Mouse (Mus musculus) embryo, embryonic 10 days (tissue): ENCODE data around the gene Rims1.

Experiments used
- DNase-seq: peaks from one replicate; pipeline ENCODE4 v3.0.0-alpha.2; 2015; ENCODE audit warnings: low spot score

Gene Rims1

DNA sequence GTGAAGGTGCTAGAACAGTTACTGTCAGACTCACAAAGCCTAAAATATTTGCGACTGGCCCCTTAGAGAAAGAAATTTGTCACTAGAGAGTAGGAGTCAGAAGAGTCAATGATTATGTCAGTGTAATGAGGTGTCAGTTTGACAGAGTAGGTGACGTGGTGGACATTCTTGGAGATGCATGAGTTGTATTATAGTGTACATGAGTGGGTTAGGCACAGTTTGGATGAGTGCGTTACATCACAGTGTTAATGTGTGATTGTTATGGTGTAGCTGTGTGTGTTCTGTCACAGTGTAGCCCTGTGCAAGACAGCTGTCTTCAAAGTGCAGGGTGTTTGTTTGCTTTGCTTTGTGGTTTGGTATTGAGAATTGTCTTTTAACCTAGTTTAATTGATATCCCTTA lies 226.3 kb downstream of the Rims1 start:
- DNase-seq, result no peak

DNA sequence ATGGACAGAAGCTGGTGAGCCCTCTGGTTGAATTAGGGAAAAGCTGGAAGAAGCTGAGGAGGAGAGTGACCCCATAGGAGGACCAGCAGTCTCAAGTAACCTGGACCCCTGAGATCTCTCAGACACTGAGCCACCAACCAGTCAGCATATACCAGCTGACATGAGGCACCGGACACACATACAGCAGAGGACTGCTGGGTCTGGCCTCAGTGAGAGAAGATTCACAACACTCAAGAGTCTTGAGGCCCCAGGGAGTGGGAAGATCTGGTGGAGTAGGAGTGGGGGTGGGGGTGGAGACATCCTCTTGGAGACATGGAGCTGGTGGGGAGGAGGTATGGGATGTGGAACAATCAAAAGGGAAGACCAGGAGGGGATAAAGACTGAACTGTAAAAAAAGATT lies 233.1 kb downstream of the Rims1 start:
- no peak for DNase-seq

DNA sequence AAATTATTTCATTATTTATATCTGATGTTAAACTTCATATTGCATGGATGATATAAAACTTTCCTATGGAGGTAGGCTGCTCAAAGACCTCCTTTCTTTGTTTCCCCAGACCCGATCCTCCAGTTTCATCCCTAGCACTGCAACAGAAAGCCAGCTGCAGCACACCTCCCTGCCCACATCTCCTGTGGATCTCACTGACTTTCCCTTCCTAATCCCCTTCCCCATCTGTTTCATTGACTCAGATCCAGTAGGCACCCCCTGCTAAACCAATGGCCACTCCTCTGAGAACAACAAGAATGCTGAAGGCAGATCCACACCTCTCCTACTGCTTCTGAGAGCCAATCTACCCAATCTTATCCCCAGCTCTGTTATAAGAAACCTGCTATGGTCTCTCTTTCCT lies 259.5 kb downstream of the Rims1 start:
- no peak for DNase-seq

DNA sequence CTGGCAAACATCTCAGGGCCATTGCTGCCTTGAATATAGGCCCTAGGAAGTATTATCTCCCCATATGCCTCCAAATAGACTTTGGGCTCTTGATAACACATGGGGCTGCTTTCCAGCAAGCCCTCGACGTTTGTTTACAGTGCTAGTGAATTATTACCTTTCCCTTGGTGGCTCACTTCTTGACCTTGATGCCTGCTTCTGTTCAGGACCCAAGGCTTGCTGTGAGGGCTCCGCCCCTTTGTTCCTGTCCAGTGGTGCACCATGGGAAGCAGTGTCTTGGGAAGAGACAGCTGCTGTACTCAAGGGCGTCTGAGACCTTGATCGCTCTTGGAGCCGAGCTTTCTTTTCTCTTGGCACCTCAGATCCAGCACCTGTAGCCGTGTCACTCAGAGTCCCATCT lies 267.7 kb downstream of the Rims1 start:
- DNase-seq, result no peak

DNA sequence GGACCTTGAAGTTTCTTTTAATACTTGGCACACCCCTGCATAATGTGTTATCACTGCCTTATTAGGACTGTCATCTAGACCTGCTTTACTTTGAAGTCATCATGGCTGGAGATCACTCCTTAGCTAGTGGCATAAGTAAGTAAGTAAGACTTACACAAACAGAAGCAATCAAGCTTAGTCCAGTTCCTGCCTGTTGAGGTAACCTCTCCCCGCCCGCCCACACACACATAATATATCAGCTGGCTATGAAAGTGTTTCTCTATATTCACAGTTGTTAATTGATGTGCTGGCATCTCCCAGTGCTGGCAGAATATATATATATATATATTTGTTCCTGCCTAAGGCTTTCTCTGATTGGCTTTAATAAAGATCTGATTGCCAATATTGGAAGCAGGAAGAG lies 269.0 kb downstream of the Rims1 start:
- no peak for DNase-seq

DNA sequence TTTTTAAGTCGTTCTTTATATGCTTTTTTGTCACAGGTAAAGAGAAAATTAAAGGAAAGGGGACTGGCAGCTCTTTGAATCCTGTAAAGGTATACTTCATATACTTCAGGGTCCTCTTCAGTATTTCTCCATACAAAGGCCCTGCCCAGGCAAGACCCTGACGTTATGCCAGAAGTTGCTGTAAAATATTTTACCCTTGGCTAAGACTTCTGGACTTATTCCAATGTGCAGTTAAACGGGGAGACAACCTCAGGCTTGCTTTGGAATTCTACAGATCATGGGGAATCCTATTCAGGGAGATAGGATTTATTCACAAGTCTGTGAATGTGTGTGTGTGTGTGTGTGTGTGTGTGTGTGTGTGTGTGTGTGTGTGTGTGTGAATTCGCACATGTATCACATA lies 270.7 kb downstream of the Rims1 start:
- DNase-seq, result no peak

DNA sequence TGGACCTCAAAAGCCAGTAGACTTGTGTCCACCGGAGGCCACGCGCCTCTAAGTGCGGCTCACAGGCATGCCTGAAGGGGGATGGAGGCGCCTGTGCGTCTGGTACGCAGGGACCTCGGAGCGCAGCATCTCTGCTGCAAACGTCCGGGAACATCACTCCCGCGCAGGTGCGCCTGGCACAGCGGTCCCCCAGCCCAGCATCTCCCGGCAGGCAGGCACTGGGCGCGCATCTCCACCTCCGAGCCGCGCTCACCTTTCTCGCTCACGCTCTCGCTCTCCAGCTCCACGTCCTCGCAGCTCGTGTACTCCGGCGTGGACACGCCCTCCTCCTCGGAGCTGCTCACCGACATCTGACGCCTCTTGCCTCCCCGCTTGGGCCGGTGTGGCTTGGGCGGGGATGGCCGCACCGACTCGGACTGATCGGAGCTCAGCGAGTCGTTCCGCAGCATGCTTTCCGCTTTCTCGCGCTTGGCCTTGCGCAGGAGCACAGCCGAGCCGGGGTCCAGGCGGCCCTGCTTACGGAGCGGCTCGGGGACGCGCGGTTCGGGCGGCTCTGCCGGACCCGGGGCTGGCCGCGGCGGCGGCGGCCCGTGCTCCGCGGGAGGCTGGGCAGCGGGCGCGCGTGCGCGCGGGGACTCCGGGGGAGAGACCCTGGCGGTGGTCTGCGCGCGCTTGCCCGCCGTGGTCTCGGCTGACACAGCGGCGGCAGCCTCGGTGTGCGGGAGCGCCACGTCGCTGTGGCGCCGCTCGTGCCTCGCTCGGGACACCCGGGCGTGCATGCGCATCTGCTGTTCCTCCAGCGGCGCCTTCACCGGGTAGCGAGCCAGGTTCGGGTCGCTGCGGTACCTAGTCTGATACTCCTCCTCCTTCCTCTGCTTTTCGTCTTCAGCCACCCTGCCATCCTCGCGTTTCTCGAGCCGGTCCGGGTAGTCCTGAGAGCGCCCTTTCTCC lies 272.4 kb downstream of the Rims1 start:
- peak; percentile 72 for DNase-seq

DNA sequence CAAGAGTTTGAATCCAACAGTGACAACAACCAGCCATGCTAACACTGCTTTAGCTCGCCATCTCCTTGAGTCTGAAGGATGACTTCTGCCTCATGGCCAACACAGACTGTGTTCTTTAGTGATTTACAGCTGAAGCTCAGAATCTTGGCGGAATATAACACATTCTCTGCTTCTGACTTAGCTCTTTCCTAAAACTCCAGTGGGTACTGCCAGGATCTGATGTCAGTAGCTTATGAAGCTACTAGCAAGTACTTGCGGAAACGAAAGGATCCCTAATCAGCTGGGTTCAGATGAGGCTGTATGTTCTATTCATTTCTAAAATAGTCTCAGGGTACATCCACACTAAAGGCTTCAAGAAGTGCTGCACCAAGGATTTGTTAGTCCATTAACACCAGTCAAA lies 290.7 kb downstream of the Rims1 start:
- no peak for DNase-seq

DNA sequence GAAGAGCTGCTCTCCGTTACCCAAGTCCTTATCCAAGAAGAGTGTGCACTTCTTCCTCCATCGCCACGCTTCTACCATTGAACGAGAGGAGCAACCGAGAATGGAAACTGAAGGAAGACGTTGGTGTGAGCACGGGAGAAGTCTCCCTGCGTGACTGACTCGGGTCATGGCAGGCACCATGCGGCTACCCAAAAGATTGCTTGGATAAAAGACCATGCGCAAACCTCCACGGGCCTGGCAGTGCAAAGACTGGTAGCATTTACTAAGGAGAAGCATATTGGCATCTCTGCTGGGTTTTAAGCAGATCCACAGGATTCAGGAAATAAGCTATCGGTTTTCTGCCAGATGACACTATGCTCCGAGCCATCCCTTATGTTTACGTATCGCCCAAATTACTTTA lies 293.4 kb downstream of the Rims1 start:
- no peak for DNase-seq

DNA sequence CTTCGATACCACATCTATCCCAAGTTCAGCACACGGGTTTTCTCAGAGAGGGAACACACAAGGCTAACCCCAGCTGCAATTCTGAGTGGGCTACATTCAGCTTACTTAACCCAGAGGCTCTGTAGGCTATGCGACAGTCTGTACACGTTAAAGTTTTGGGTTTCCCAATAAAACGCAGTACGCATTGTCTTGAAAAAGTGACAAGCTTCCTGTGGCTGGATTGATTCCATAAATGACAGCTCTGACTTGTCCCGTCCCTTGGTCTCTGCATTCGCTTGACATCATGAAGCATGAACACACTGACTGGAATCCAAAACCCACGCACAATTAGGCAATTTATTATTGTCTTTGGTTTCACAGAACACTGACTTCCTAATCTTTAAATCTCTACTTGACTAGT lies 294.2 kb downstream of the Rims1 start:
- no peak for DNase-seq

DNA sequence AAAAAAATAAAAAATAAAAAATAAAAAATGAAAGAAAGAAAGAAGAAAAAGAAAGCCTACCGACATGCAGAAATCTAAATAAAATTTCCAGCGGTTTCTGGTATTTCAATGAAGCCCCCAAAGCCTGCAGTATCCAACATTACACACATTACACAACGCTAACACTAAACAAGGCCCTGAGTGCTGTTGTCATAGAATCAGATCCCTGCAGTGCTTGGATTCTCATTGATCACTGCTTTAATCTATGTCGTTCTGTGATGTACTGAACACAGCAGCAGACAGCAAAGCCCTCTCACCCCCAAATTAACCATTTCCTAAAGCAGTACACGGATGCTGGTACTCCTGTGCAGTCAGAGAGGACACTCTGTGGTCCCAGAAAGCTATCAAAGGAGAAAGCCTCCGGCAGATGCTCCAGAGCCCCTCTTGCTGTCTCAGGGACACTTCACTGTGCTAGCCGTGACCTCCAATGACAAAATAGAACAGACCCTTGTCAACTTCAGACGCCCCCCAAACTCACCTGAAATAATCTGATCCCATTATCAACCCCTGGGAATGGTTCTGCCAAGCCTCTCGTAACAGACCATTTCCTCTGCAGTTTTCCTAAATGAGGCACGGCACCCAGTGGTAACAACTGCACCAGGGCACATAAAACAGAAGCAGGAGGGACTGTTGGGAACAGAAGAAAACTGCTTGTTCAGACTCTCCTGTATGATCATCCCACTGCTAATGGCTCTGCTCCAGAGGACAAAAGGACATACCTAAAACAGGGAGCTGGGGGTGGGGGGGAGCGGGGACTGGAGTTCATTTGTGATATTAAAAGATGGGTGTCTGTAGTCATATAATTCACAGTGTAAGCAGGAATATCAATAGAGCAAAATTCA lies 296.8 kb downstream of the Rims1 start:
- DNase-seq, result no peak

DNA sequence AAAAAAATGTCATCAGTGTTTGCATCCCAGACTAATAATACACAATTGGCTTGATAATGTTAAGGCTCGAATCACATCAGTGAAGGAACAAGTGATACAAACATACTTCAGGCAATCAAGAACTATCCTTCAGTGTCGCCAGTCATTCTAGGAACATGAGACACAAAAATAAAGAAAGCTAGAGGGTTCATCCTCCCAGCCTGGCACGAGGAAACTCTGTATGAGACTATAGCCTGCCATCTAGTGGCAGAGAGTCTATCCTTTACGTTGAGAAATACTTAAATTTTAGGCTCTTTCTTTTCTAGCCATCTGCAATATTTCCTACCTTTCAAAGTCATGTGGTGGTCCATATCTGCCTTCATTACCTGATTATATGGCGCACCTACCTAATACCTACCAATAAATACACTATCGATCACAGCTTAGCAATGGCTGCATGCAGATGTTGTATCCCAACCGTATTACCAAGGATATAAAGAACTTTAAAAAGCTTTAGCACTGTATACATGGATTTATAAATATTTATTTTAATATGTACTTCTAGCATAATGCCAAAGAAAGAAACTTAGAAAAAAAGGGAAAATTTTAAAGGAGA lies 318.4 kb downstream of the Rims1 start:
- DNase-seq, result peak; percentile 65

DNA sequence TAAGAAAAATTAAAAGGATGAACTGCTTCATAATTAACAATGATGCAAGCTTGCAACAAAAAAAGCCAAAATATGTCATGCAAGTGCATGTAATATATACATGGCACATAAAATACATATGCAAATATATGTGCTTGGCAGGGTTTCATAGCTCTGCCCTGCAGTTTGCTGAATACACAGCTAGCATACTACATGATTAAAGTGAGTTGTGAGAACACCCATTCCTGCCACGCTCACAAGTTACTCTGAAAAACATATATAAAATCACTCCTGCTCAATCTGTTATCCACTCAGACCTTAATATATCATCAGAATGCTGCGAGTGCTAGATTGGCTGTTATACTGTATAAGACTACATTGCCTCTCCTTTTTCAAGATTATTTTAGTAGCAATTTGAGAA lies 329.6 kb downstream of the Rims1 start:
- DNase-seq, result no peak

DNA sequence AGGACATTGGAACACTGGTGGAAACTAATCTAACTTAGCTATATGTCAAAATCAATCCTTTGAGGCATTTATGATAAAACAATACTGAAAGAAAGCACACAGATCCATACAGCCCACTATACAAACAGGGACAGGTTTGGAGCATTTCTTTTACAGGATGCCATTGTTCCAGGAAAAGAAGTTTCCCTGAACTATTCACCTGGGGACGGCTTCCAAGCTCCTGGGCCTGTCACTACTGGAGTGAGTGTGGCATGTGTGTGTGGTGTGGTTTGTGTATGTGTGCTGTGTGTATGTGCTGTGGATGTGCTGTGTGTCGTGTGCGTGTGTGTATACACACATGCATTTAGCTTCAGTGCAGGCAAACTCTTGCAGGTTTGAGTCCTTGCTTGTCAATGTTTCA lies 338.8 kb downstream of the Rims1 start:
- no peak for DNase-seq

DNA sequence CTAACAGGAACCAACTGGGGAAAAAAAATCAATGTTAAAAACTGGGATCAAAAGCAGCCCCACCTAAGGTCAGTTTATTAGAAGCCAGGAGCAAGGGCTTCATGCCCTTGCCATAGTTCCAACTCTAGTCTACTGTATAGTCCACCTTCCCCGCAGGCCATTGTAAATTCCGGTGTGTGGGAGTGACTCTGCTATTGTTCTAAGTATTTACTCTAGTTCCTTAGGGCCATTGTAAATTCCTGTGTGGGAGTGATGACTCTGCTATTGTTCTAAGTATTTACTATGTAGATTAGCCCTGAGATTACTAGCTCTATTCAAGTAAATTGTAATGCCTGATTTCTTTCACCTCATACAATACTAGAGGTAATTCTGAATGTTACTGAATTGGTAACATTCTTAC lies 339.2 kb downstream of the Rims1 start:
- DNase-seq, result no peak

DNA sequence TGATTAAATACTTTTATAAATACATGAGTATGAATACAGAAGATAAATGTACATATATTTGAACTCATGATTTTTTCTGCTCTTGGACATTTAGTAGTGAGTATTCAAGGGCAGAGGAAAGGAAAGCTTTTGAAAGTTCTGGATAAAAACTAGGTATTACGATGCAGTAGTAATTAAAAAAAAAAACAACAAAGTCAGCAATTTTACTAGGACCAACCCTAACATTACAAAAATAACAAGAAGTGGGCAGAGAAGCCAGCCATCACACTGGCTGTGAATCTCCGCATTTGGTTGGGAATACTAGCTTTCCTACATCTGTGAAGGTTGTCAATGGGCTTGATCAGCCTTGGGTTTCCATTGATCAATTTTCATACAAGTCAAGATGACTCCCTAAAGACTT lies 381.8 kb downstream of the Rims1 start:
- no peak for DNase-seq

DNA sequence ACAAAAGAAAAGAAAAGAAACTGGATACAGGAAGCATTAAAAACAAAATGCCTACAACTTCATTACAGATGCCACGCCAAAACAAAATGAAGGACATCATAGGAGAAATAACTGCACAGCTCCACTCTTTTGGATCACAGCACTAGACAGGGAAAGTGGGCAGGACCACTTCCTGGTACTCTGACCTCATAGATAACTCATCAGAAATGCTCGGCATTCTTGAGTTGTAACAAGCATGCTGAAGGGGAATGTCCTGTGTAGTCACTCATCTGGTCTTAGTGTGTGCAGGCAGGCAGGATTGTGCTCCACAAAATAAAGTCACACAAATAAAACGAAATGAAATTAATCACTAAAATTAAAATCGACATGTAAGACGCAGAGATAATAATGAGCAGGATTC lies 383.7 kb downstream of the Rims1 start:
- peak; percentile 11 for DNase-seq

DNA sequence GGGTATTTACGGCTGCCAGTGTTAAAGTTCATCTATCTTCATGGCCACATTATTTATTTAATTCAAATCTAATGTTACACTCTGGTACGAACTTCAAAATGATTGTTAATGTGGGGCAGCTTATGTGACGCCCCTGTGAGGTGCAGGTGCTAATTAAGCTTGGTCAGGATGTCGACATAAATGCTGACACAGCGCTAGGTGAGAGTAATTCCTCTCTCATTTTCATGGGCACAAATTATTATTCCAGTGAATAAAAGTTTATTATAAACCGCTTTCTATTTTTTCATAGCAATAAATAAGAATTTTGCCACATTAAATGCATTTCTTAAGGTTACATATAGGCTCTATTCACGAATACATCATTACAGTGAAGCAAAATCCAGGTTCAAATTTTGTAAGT lies 395.6 kb downstream of the Rims1 start:
- DNase-seq, result no peak

DNA sequence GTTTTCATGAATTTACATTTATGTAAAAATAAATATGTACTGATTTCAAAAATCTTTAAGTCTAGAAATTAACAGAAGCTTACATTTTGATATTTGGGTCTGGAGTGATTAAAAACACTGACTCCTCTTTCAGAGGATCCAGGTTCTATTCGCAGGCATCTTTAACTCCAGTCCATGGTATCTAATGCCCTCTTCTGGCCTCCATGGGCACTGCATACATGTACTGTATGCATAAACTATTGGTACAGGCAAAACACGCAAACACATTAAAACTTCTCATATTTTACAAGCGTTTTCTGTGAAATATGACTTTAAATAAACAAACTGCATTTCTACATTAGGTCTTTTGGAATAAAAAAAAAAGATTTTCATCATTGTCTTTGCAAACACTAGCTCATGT lies 419.4 kb downstream of the Rims1 start:
- peak; percentile 34 for DNase-seq

DNA sequence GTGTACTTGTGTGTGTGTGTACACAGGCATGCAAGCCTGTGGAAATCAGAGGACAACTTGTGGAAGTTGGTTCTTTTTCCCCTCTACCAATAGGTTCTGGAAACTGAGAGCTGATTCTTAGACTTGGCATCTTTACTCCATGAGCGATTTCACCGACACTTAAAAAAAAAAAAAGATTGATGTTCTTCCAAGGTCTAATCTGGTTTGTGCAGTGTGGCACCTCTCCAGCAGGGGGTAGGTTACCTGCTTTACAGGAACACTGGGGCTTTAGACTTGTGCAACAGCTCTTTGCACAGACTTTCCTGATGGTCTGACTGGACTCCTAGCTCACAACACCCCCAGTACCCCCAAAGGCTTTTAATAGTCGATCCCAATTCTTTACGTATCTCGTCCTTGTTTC lies 428.1 kb downstream of the Rims1 start:
- no peak for DNase-seq

DNA sequence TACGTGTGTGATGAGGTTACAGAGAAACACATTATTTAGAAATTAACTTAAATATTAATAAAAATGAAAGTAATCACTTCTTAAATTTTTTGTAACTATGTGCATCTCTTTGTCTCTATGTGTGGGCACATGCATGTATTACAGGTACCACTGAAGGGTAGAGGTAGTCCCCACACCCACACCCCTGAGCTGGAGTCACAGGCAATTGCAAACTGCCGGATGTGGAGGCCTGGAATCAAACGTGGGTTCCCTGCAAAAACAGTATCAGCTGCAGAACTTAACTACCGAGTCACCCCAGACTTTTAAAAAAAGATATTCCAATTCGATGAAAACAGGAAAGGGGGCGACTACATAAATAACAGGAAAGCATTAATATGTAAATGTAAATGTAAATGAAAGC lies 428.7 kb downstream of the Rims1 start:
- DNase-seq, result no peak

DNA sequence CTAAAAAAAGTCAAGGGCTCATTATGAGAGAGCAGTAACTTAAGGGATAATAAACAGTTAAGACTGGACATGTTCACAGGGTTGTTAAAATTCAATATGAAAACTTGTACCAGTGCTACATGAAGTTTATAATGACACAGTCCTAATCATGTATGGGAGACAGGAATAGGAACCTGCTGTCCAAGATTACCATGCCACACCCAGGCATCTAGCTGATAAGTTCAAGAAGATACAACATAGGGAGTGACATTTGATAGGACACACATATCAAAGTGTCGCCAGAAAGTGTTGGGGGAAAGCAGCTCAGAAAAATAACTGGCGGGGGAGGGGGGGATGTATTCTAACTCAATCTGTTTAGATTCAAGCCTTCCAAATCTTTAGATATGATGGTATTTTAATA lies 449.6 kb downstream of the Rims1 start:
- DNase-seq, result no peak

DNA sequence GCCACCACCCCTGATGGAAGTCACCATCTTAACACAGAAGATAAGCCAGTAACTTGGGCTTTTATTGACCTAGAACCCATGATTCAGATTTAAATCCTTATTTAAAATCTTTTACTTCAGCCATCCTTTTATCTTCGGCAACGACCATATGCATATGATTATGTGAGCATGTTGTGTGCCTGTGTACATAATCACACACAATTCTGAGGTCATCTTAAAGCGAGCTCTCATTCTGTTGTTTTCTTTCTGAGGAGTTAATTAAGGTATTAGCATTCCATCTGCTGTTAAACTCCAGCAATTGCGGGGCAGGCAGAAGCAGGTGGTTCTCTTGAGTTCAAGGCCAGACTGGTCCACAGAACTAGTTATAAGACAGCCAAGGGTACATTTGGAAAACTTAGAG lies 452.1 kb downstream of the Rims1 start:
- no peak for DNase-seq
